In genomic region chr5:23863166-23864053, GRCm38 (mm10) we compare ENCODE assay signal across 14 mouse cellular contexts. TPM values are rescaled to one million over a fixed set of nuclear protein-coding genes. Genes with fewer than 3 reads are reported as not detected.
DNase-seq lines count a peak whose midpoint lies in the region; ATAC-seq and TF ChIP-seq lines count a peak whose summit lies in the region.
"Had no signal": no experiment of that assay in that cellular context is flagged by ENCODE, and none has a peak within 500 bp of the region (broad histone marks: within the 10 kb centered on the region; RNA-seq: fewer than 3 reads in every experiment).

No protein-coding gene starts in this region.

- WGBS in kidney, postnatal 0 days, result 77% methylated on average over 7 of the region's 7 CpGs
- 57% methylated on average over 7 of the region's 7 CpGs for WGBS in intestine, postnatal 0 days
- 60% methylated on average over 7 of the region's 7 CpGs for WGBS in stomach, embryonic 15.5 days

- H3K4me2 ChIP-seq in kidney, postnatal 0 days (ENCODE audit: low read length), result no peak overlapping the region
- H3K4me2 ChIP-seq in intestine, postnatal 0 days (replicated peaks; ENCODE audit: low read depth), result no peak overlapping the region
- H3K4me2 ChIP-seq in stomach, embryonic 15.5 days, result no peak overlapping the region
- H3K4me2 ChIP-seq: embryonic facial prominence, embryonic 13.5 days; hindbrain, embryonic 15.5 days; lung, embryonic 15.5 days had no signal

- H3K4me3 ChIP-seq in kidney, postnatal 0 days (replicated peaks; ENCODE audit: low read depth, low read length), result no peak overlapping the region
- H3K4me3 ChIP-seq in intestine, postnatal 0 days (ENCODE audit: low read depth, low read length), result no peak overlapping the region
- H3K4me3 ChIP-seq in stomach, embryonic 15.5 days (replicated peaks), result no peak overlapping the region
- H3K4me3 ChIP-seq: embryonic facial prominence, embryonic 13.5 days; hindbrain, embryonic 15.5 days; lung, embryonic 15.5 days had no signal

- H3K4me1 ChIP-seq in kidney, postnatal 0 days (replicated peaks; ENCODE audit: insufficient read depth, low read length), result no peaks in the 10 kb centered on the region
- no peaks in the 10 kb centered on the region for H3K4me1 ChIP-seq in intestine, postnatal 0 days (replicated peaks; ENCODE audit: control insufficient read depth, insufficient read depth, low read length)
- peaks cover 7% of the 10 kb centered on the region; the same call in 1 of the 2 replicates for H3K4me1 ChIP-seq in stomach, embryonic 15.5 days
- H3K4me1 ChIP-seq: embryonic facial prominence, embryonic 13.5 days; hindbrain, embryonic 15.5 days had no signal

- H3K9me3 ChIP-seq in kidney, postnatal 0 days (replicated peaks; ENCODE audit: low read length), result no peaks in the 10 kb centered on the region
- no peaks in the 10 kb centered on the region for H3K9me3 ChIP-seq in intestine, postnatal 0 days (ENCODE audit: control insufficient read depth)
- no peaks in the 10 kb centered on the region for H3K9me3 ChIP-seq in stomach, embryonic 15.5 days
- H3K9me3 ChIP-seq: embryonic facial prominence, embryonic 13.5 days; hindbrain, embryonic 15.5 days; lung, embryonic 15.5 days had no signal

- peak; percentile 8 for DNase-seq in kidney, postnatal 0 days (ENCODE audit: low spot score)
- DNase-seq in kidney, adult 8-10 months, result no peak
- peak; percentile 59 to 78 for DNase-seq in lung, adult 18-20 months
- no peak for DNase-seq in adrenal gland, postnatal 25 days
- no peak for DNase-seq in ovary, postnatal 36 days (ENCODE audit: low spot score)
- DNase-seq: cerebellum, adult 11 months; layer of hippocampus, postnatal 36 days; left cerebral cortex, postnatal 4 days; midbrain, embryonic 14.5 days had no signal

- no peak for ATAC-seq in kidney, postnatal 0 days (replicated peaks; ENCODE audit: low FRiP score, low read depth)
- ATAC-seq in intestine, postnatal 0 days, result peak; percentile 21; the same call in 1 of the 2 replicates
- 0 out of 2 replicates have a peak, but pooled peaks have one; percentile 14 for ATAC-seq in stomach, embryonic 15.5 days (ENCODE audit: insufficient read depth, low FRiP score, low read depth)

- H3K36me3 ChIP-seq in kidney, postnatal 0 days (ENCODE audit: insufficient read depth, low read length), result no peaks in the 10 kb centered on the region
- peaks cover under 1% of the 10 kb centered on the region; the same call in 1 of the 2 replicates for H3K36me3 ChIP-seq in intestine, postnatal 0 days (ENCODE audit: control insufficient read depth, insufficient read depth)
- H3K36me3 ChIP-seq in stomach, embryonic 15.5 days, result peaks cover 5% of the 10 kb centered on the region; the same call in 1 of the 2 replicates
- H3K36me3 ChIP-seq: hindbrain, embryonic 15.5 days had no signal

- TF ChIP-seq CTCF in kidney, postnatal 0 days (IDR thresholded peaks at IDR 0.05; ENCODE audit: low read depth), result no peak
- no peak for TF ChIP-seq CTCF in intestine, postnatal 0 days (IDR thresholded peaks at IDR 0.05; ENCODE audit: low read depth)

- no peaks in the 10 kb centered on the region for H3K27me3 ChIP-seq in kidney, postnatal 0 days (ENCODE audit: insufficient read depth, low read length)
- H3K27me3 ChIP-seq in intestine, postnatal 0 days (replicated peaks; ENCODE audit: control insufficient read depth, insufficient read depth, low read length), result no peaks in the 10 kb centered on the region
- H3K27me3 ChIP-seq in stomach, embryonic 15.5 days (replicated peaks), result no peaks in the 10 kb centered on the region
- H3K27me3 ChIP-seq: embryonic facial prominence, embryonic 13.5 days; hindbrain, embryonic 15.5 days; lung, embryonic 15.5 days had no signal

- no peak overlapping the region for H3K9ac ChIP-seq in kidney, postnatal 0 days (ENCODE audit: low read depth, low read length)
- H3K9ac ChIP-seq in intestine, postnatal 0 days (ENCODE audit: low read depth, low read length), result no peak overlapping the region
- H3K9ac ChIP-seq in stomach, embryonic 15.5 days, result no peak overlapping the region
- H3K9ac ChIP-seq: embryonic facial prominence, embryonic 13.5 days; hindbrain, embryonic 15.5 days; lung, embryonic 15.5 days had no signal

- no peak overlapping the region for H3K27ac ChIP-seq in kidney, postnatal 0 days
- peak overlapping the region; percentile 36; the same call in 1 of the 2 replicates for H3K27ac ChIP-seq in intestine, postnatal 0 days (ENCODE audit: low read depth, low read length)
- peak overlapping the region; percentile 66 for H3K27ac ChIP-seq in stomach, embryonic 15.5 days
- H3K27ac ChIP-seq: embryonic facial prominence, embryonic 13.5 days; hindbrain, embryonic 15.5 days; lung, embryonic 15.5 days had no signal

RNA-seq across cellular contexts. Expression of gene Tomm7, which starts 19.4 kb away (rescaled TPM):
- polyA plus RNA-seq in kidney, postnatal 0 days (2015; fragmentation: Nextera tagmentation; extraction: Ambion mirVana), result 121 and 137 TPM in 2 replicates
- polyA plus RNA-seq in intestine, postnatal 0 days (2015; fragmentation: Nextera tagmentation; extraction: Ambion mirVana), result 111 and 118 TPM in 2 replicates
- 115 and 116 TPM in 2 replicates for polyA plus RNA-seq in stomach, embryonic 15.5 days (2015; fragmentation: Nextera tagmentation; extraction: Ambion mirVana)
- 99.7 and 118 TPM in 2 replicates for total RNA-seq in adrenal gland, postnatal 25 days (2021)

Comparison
In these comparisons a context has a peak if more than half of its experiments do, and no peak if none do; other contexts are left out.
1. DNase-seq: peak in kidney, postnatal 0 days (single experiment) and lung, adult 18-20 months (2 of 2); none in kidney, adult 8-10 months (0 of 2), adrenal gland, postnatal 25 days (single experiment) and ovary, postnatal 36 days (single experiment).